In the genomic region with DNA sequence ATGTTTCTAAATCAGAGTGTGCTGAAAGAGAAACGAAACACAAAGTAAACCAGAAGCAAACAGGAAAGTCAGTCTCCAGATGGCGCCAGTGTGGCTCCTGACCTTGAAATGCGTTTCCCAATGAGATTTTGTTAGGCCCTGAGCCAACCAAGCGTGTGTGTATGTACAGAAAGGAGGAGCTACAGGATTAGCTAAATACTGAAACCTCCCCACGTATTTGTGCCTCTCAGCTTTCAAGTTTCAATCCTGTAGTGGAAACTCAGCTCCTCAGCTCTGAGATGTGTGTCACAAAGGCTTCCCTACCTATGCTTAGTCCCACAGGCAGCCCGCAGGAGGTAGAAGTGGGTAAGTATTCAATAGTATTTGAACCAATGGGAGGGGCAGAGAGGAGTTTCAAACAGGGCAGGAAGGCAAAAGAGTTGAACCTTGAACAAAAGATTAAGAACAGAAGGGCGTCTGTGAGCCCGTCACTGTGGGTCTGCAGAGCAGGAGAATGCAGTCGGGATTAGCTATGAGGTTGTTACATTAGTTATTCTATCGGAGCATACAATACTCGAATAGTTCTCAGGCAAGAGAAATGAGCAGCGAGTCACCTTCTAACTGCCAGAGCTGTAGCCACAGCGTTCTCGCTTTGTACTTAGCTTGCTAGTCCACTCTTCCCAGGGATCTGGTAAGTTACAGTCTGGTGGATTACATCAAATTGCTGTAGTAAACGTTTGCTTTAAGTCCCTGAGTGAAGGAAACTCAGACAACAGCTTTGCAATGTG, we compare ENCODE assay signal across 8 mouse cellular contexts. TPM values are rescaled to one million over a fixed set of nuclear protein-coding genes. Genes with fewer than 3 reads are reported as not detected.
DNase-seq lines count a peak whose midpoint lies in the region; ATAC-seq and TF ChIP-seq lines count a peak whose summit lies in the region.

Clec2d (plus strand) TSS at position 213 of the 767 bp plus-strand sequence.

- peak; percentile 96 for ATAC-seq in common myeloid progenitor, adult 5-6 weeks (replicated peaks; ENCODE audit: low read depth, poor library complexity, severe bottlenecking)
- ATAC-seq in hindbrain, embryonic 15.5 days (ENCODE audit: low FRiP score, low read depth), result peak; percentile 89
- ATAC-seq in megakaryocyte, adult 5-6 weeks (ENCODE audit: poor library complexity, severe bottlenecking), result peak; percentile 96

- H3K4me2 ChIP-seq in hindbrain, embryonic 15.5 days, result peak within 1 kb of the TSS; percentile 57

- intact Hi-C loops in left cerebral cortex, adult 2 months (cut with DNase I), result loop anchor here (1.0 to 10.0 kb wide), 4 partner anchors 58 to 286 kb away; partner anchors contain the start of gene BC035044

- peak within 1 kb of the TSS; percentile 37 for H3K9ac ChIP-seq in hindbrain, embryonic 15.5 days

- H3K4me3 ChIP-seq in hindbrain, embryonic 15.5 days, result peak within 1 kb of the TSS; percentile 42
- H3K4me3 ChIP-seq in left cerebral cortex, adult 2 months, result peak within 1 kb of the TSS; percentile 35

- H3K27ac ChIP-seq in hindbrain, embryonic 15.5 days (replicated peaks), result peak within 1 kb of the TSS; percentile 73
- peak within 1 kb of the TSS; percentile 86 for H3K27ac ChIP-seq in left cerebral cortex, adult 2 months

- DNase-seq in adipocyte (ENCODE audit: low spot score), result peak; percentile 100
- peak; percentile 92 for DNase-seq in gastrocnemius, adult 18-20 months (ENCODE audit: low spot score)
- DNase-seq in left cerebral cortex, adult 2 months (ENCODE audit: extremely low spot score in 1 of 2, low spot score in 2 of 2), result peak; percentile 16 to 19
- peak; percentile 11 for DNase-seq in right cerebral cortex, adult 18-20 months
- peak; percentile 82 for DNase-seq in urinary bladder, postnatal 14 days (ENCODE audit: low spot score)

- 2% methylated on average over 15 of the region's 15 CpGs for WGBS in hindbrain, embryonic 15.5 days

- H3K36me3 ChIP-seq in hindbrain, embryonic 15.5 days, result no peaks in the 10 kb centered on the region

- no peaks in the 10 kb centered on the region; the same call in 1 of the 2 replicates for H3K4me1 ChIP-seq in hindbrain, embryonic 15.5 days (replicated peaks)

- no peaks in the 10 kb centered on the region for H3K27me3 ChIP-seq in hindbrain, embryonic 15.5 days

- peak; percentile 40 for TF ChIP-seq CTCF in left cerebral cortex, adult 2 months (IDR thresholded peaks at IDR 0.05)

- no peaks in the 10 kb centered on the region for H3K9me3 ChIP-seq in hindbrain, embryonic 15.5 days

RNA-seq across cellular contexts. Expression of gene Clec2d, which starts in this region (rescaled TPM):
- 153 and 168 TPM in 2 replicates for total RNA-seq in common myeloid progenitor, adult 5-6 weeks (2017)
- 10 to 100 TPM; 54.9 to 94.0 TPM for total RNA-seq in gastrocnemius, adult 18-20 months (2021)
- polyA plus RNA-seq in hindbrain, embryonic 15.5 days (2015; fragmentation: Nextera tagmentation; extraction: Ambion mirVana), result 0.12 and 0.13 TPM in 2 replicates
- 1 to 10 TPM; 4.7 to 8.4 TPM for total RNA-seq in left cerebral cortex, adult 2 months (2021)
- 28.2 and 41.3 TPM in 2 replicates for total RNA-seq in megakaryocyte, adult 5-6 weeks (2015)
- 238 and 253 TPM in 2 replicates for total RNA-seq in megakaryocyte, adult 5-6 weeks (2017)

Comparison
In these comparisons a context has a peak if more than half of its experiments do, and no peak if none do; other contexts are left out.
1. Peak in every context shown above with its lines: DNase-seq, ATAC-seq, H3K4me3 ChIP-seq and H3K27ac ChIP-seq.
2. Peak in ATAC-seq, H3K4me3 ChIP-seq, H3K27ac ChIP-seq, H3K9ac ChIP-seq and H3K4me2 ChIP-seq in hindbrain, embryonic 15.5 days; RNA of the gene not detected or under 1 TPM.
3. DNase-seq: peak in every context shown above with its lines; median percentile 100 in adipocyte; 92 in gastrocnemius, adult 18-20 months; 82 in urinary bladder, postnatal 14 days; 18 in left cerebral cortex, adult 2 months; 11 in right cerebral cortex, adult 18-20 months.